Mouse (Mus musculus): ENCODE results near the gene Dock6. TPM values are rescaled to one million over a fixed set of nuclear protein-coding genes. Genes with fewer than 3 reads are reported as not detected.

Gene Dock6
- total and polyA plus RNA-seq, 3 experiments = 5.0 to 21.3 TPM; not detected in 1

- Histone ChIP-seq H3K79me2 (ENCODE audit: control insufficient read depth, insufficient read depth, low read length, poor library complexity) (no peaks in the 10 kb centered on the region), H3K4me3 (ENCODE audit: control insufficient read depth in 1 of 2, insufficient read depth in 1 of 2, low read depth in 2 of 2, low read length in 2 of 2) (no peak overlapping the region), H3K27me3 (ENCODE audit: control insufficient read depth in 1 of 2, insufficient read depth in 2 of 2, low read length in 2 of 2) (no peaks in the 10 kb centered on the region), H3K9ac (ENCODE audit: control insufficient read depth, low read depth, low read length, poor library complexity, severe bottlenecking) (no peak overlapping the region), H3K36me3 (ENCODE audit: control insufficient read depth in 1 of 2, insufficient read depth in 2 of 2, low read length in 2 of 2) (no peaks in the 10 kb centered on the region), H3K9me3 (replicated peaks; ENCODE audit: insufficient read depth, low read length) (no peaks in the 10 kb centered on the region), H3K4me1 (ENCODE audit: control insufficient read depth in 1 of 2, insufficient read depth in 2 of 2, low read length in 2 of 2) (no peaks in the 10 kb centered on the region), H3K27ac (ENCODE audit: control insufficient read depth, low read depth, low read length) (no peak overlapping the region)
- DNase-seq (ENCODE audit: low read depth, low spot score) = no peak
- TF ChIP-seq HCFC1 (IDR thresholded peaks at IDR 0.05; ENCODE audit: low read depth, low read length) (no peak), ETS1 (IDR thresholded peaks at IDR 0.05; ENCODE audit: low read depth, low read length) (no peak), MAX (IDR thresholded peaks at IDR 0.05; ENCODE audit: low read length) (no peak), RCOR1 (IDR thresholded peaks at IDR 0.05; ENCODE audit: low read depth, low read length) (no peak), POLR2AphosphoS5 (IDR thresholded peaks at IDR 0.05; ENCODE audit: borderline replicate concordance, low read depth, low read length) (no peak), SIN3A (IDR thresholded peaks at IDR 0.05; ENCODE audit: low read length) (no peak), NRF1 (IDR thresholded peaks at IDR 0.05; ENCODE audit: insufficient read depth, low read depth, low read length, poor library complexity, severe bottlenecking) (no peak), MAFK (IDR thresholded peaks at IDR 0.05; ENCODE audit: borderline replicate concordance, low read depth, low read length) (no peak)
These were observed 28.1 kb downstream of the Dock6 start for GRCm38 (mm10) chr9:21824366-21824765.

GRCm38 (mm10) chr9:21823957-21824356 is 28.5 kb downstream of the Dock6 start:
- TF ChIP-seq ZNF384 (IDR thresholded peaks at IDR 0.05; ENCODE audit: low read depth, low read length) (no peak), TAL1 (IDR thresholded peaks at IDR 0.05; ENCODE audit: low read length) (no peak), MXI1 (IDR thresholded peaks at IDR 0.05; ENCODE audit: low read depth, low read length) (no peak), CHD2 (IDR thresholded peaks at IDR 0.05; ENCODE audit: low read length) (no peak), CTCF (IDR thresholded peaks at IDR 0.05 in 2 of 3, conservative IDR thresholded peaks at IDR 0.05 in 1 of 3; ENCODE audit: control insufficient read depth in 1 of 3, insufficient read depth in 1 of 3, low read depth in 2 of 3, low read length in 3 of 3, poor library complexity in 1 of 3, severe bottlenecking in 1 of 3) (no peak), MAZ (IDR thresholded peaks at IDR 0.05; ENCODE audit: low read depth, low read length) (no peak), E2F4 (IDR thresholded peaks at IDR 0.05; ENCODE audit: borderline replicate concordance, low read depth, low read length) (no peak), ZC3H11A (IDR thresholded peaks at IDR 0.05; ENCODE audit: low read depth, low read length) (no peak), TBP (IDR thresholded peaks at IDR 0.05; ENCODE audit: low read depth, low read length) (no peak)
- Histone ChIP-seq H3K27ac (ENCODE audit: control insufficient read depth, low read depth, low read length) (no peak overlapping the region), H3K9me3 (replicated peaks; ENCODE audit: insufficient read depth, low read length) (no peaks in the 10 kb centered on the region), H3K36me3 (ENCODE audit: control insufficient read depth in 1 of 2, insufficient read depth in 2 of 2, low read length in 2 of 2) (no peaks in the 10 kb centered on the region), H3K9ac (ENCODE audit: control insufficient read depth, low read depth, low read length, poor library complexity, severe bottlenecking) (no peak overlapping the region), H3K27me3 (ENCODE audit: control insufficient read depth in 1 of 2, insufficient read depth in 2 of 2, low read length in 2 of 2) (no peaks in the 10 kb centered on the region), H3K4me3 (ENCODE audit: control insufficient read depth in 1 of 2, insufficient read depth in 1 of 2, low read depth in 2 of 2, low read length in 2 of 2) (no peak overlapping the region), H3K4me1 (ENCODE audit: control insufficient read depth in 1 of 2, insufficient read depth in 2 of 2, low read length in 2 of 2) (no peaks in the 10 kb centered on the region), H3K79me2 (ENCODE audit: control insufficient read depth, insufficient read depth, low read length, poor library complexity) (no peaks in the 10 kb centered on the region)
- DNase-seq (ENCODE audit: low read depth, low spot score) = no peak
